Mouse (Mus musculus): Measurements from ENCODE around the gene Cnot2.

Cnot2 gene

GRCm38 (mm10) chr10:116473759-116474549 lies 107.4 kb downstream of the Cnot2 start, which contains the start of gene Kcnmb4:
Gene Kcnmb4 (minus strand): TSS chr10:116473878.
- peak; percentile 46 for DNase-seq

DNA sequence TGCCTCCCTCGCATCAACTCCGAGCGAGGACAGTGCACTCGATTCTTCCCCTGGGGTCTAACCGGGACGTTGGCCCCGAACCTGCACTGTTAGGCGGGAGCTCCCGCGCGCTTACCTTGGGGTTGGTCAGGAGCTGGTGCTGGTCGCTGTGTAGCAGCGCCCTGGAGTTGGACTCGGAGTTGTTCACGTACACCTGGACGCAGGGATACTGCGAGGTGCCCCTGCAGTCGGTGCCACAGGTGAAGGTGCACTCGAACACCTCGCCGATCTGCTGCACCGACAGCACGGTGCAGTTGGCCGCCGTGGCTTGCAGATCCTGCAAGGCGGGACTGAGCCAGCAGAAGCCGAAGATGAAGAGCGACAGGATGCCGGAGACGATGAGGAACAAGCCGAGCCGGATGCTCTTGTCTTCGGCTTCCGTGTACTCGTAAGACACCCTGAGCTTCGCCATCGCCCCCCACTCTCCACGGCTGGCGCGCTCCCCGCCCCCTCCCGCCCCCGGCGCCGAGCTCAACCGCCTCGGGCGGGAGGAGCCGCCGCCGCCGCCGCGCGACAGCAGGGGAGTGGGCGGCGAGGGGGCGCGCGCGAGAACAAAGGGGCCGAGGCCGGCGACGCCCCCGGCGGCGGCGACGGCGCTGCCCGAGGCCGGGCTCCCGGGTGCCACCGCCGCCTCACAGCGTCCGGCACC lies 108.1 kb downstream of the Cnot2 start:
- peak; percentile 34 for DNase-seq

- DNase-seq, result no peak
Observed at GRCm38 (mm10) chr10:116472579-116472978, 108.7 kb downstream of the Cnot2 start.

DNA sequence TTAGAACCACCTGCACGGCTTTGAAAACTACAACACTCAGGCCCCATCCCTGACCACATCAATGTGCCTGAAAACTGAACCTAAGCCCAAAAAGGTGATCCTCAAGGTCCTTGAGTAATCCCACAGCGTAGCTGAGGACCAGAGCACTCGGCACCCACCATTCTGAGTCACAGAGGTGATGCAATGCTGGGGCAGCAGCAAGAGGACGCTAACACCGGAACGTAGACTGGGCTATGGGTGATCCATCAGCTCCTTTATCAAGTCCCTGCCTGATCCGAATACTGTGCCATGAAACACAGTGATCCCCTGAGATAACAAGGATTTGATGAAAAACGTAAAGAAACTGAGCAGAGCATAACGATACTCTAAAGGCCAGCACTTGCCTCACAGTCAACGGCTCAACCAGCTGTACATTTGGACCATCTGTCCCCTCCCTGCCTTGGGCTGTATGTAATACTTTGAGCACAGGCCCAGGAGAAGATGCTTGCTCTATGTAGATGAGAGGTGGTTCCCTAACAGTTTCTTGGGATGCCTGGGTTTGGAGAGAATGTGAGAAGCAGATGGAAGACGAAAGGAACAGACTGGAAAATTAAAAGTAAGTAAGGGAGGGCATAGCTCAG lies 110.9 kb downstream of the Cnot2 start:
- no peak for DNase-seq

- DNase-seq, result no peak
Observed at GRCm38 (mm10) chr10:116468094-116468493, 113.2 kb downstream of the Cnot2 start.

GRCm38 (mm10) chr10:116463753-116464345 lies 117.5 kb downstream of the Cnot2 start:
- no peak for DNase-seq

- no peak for DNase-seq
Observed at GRCm38 (mm10) chr10:116461443-116461842, 119.9 kb downstream of the Cnot2 start.

DNA sequence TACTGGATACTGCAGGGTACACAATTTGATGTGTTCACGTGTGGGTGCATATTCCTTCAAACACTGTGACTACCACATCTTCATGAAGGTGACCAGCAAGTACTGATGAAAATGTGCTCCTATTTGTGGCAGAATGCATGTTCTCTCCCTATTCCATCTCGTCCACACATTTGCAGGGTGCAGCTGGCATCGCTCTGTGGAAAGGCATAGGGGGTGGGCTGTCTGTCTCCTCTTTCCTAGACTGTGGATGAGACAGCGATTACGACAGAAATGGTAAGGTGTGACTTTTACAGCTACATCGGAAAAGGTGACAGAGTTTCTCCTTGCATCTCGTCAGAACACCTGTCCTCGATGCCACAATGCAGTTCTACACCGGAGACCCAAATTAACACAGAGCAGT lies 122.5 kb downstream of the Cnot2 start:
- peak; percentile 56 for DNase-seq

GRCm38 (mm10) chr10:116452771-116453170 lies 128.5 kb downstream of the Cnot2 start:
- DNase-seq, result no peak

- DNase-seq, result no peak
Observed at GRCm38 (mm10) chr10:116450621-116451020, 130.7 kb downstream of the Cnot2 start.

DNA sequence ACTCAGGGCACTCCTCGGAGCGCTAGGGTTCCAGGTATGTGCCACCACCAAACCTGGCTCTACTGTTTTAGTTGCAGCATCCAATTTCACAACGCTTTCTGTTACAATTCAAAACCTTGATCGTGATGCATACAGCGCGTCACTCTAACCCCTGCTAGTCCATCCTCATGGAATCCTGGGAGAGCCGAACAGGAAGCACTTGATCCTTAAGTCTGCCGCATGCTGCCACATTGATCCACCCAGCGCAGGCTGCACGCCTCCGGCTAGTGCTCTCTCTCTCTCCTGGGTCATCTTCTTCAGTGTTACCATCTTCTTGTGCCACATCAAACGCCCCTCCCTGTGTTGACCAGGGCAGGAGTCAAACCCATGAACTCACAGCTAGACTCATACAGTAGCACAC lies 133.1 kb downstream of the Cnot2 start:
- DNase-seq, result no peak

GRCm38 (mm10) chr10:116447176-116447575 lies 134.1 kb downstream of the Cnot2 start:
- DNase-seq, result no peak

DNA sequence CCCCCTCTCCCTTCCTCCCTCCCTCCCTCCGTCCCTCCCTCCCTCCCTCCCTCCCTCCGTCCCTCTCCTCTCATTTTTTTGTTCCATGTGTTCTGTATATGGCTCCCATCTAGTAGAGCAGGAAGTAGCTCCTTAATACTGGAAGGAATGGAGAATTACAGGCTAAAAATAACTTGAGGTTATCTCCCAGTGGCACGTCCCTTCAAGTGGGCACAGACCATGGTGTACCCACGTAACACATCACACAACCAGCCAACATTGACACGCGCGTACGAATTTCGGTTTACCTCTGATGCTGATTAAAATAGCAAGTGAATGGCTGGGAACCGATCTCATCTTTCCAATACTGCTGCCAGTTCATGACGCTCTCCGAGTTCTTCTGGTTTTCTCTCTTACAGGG lies 135.3 kb downstream of the Cnot2 start:
- DNase-seq, result no peak

DNA sequence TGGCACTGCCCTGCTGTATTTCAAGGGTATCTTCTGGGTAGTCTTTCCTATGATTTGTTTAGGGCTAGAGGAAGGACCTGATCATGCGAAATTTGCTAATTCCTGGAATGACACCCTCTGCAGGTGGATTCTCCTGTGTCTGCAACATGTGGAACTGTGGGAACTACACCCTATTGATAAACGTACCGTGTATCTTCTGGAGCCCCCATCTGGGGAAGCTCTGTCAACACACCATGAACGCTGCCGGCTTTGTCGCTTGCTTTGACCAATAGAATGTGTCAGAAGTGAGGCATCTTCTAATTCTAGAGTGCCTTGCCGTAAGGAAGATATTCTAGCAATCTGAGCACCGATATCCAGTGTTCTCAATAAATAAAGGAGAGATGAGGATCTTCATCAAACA lies 136.5 kb downstream of the Cnot2 start:
- DNase-seq, result no peak

GRCm38 (mm10) chr10:116444371-116444770 lies 136.9 kb downstream of the Cnot2 start:
- DNase-seq, result no peak

DNA sequence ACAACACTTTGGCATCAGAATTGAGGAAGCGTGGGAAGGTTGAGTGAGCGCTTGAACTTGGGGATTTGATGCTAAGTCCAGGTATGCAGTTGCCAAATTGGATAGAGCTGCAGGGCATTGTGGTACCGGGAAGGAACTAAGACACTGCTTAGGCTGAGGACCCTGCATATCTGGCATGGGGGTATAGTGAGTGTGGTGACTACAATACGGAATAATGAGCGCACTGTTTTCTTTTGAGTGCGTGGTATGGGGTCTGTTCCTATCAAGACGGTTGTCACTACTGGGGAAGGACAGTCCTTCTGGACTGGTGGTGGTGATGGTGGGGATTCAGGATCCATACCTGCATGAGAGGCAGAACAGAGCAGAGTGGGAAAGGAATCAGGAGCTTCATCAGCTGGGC lies 140.4 kb downstream of the Cnot2 start:
- no peak for DNase-seq

DNA sequence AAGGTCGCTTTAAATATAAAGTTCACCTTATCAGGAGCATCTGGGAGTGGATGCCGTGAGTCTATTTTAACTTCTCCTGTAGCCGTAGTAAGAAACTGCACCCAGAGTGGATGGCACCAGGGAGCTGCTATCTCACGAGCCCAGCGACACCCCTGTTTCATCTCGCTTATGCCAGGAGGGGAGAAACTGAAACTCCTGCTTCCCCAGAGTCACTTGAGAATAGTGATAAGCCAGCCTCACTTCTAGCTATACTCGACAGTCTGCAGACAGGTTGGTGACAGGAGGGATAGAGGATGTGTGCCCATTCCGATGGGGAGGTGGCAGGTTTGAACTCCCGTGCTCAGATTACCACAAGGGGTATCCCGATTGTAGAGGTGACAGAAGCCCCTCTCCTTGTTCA lies 141.2 kb downstream of the Cnot2 start:
- no peak for DNase-seq

DNA sequence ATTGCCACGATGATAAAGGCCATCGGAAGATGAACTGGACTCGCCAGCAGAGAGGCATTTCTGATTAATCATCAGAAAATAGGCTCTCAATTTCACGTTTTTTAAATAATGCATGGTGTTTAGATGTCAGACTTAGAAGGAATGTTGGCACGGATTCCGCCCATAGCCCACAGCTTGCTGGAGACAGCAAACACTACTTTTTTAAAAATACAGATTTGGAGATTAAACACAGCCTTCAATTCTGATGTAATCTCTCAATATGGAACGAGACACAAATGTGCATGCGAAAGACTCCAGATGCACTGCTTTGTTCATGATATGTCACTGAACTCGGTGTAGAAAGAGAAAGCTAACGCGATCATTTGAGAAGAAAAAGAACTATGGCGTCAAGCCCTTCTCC lies 145.9 kb downstream of the Cnot2 start:
- peak; percentile 27 for DNase-seq

All from layer of hippocampus, adult 9-11 months (tissue).